Mouse (Mus musculus) cerebellum, adult 2 months (tissue): ENCODE data around the gene 1810024B03Rik.

Experiments used
- CTCF ChIP-seq: fragments of 200-500 bp; IDR thresholded peaks from 2 replicates; pipeline ENCODE4 v1.5.1; 2011; ENCODE audit warnings: low read depth, mild to moderate bottlenecking, control low read depth, low read length, moderate library complexity, borderline replicate concordance; ENCODE audit not compliant: insufficient read depth
- POLR2A ChIP-seq: fragments of 200-500 bp; IDR thresholded peaks from 2 replicates; pipeline ENCODE4 v1.6.1; 2011; ENCODE audit warnings: low read length, control low read depth, borderline replicate concordance; ENCODE audit not compliant: insufficient read depth

DNA sequence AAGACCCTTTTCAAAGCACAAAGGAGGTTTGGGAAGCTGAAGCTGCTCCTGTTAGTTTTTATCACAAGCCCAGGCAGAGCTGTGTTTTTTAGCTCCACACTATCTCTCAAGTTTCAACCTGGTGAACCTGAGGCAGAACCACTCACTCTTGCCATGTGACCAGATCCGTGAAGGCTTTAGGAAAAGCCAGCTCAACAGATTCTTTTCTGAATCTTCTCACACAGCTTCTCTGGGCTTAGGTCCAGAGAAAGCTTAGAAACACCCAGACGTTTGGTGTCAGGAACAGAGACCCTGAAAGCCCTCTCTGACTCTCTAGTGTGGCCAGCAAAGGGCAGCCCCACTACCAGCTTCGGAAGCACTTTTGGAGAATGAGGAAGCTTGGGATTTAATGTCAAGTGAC lies 43.4 kb upstream of the 1810024B03Rik start:
- no peak for TF ChIP-seq CTCF
- TF ChIP-seq POLR2A, result no peak
